Mouse (Mus musculus) MEL (cell line): ENCODE results near the gene Flywch1. TPM values are rescaled to one million over a fixed set of nuclear protein-coding genes. Genes with fewer than 3 reads are reported as not detected.
A peak's percentile ranks its signal among the peaks of the same experiment; 100 is the strongest.

Source experiments
- DNase-seq: peaks from one replicate; pipeline ENCODE4 v3.0.0; 2011; ENCODE audit warnings: low read depth, low spot score
- H3K27ac ChIP-seq: 2 replicates; pipeline ENCODE4 v1.5.1; 2012; ENCODE audit warnings: low read depth, mild to moderate bottlenecking, control low read depth, low read length, moderate library complexity; ENCODE audit not compliant: control insufficient read depth
- H3K27me3 ChIP-seq, 2 experiments: fragments of 150-350 bp in 1 of 2; sonication (generic) in 1 of 2; 2 replicates each; pipeline ENCODE4 v1.6.1; 2012; ENCODE audit warnings: low read length in 2 of 2, mild to moderate bottlenecking in 2 of 2, improper control_type of control experiment in 1 of 2, moderate library complexity in 1 of 2; ENCODE audit not compliant: insufficient read depth in 2 of 2, control insufficient read depth in 1 of 2
- H3K36me3 ChIP-seq, 2 experiments: 2 replicates each; pipeline ENCODE4 v1.6.1; 2012 to 2014; ENCODE audit warnings: low read length in 2 of 2, improper control_type of control experiment in 1 of 2, inconsistent platforms in 1 of 2, mild to moderate bottlenecking in 1 of 2; ENCODE audit not compliant: insufficient read depth in 2 of 2, control insufficient read depth in 1 of 2
- H3K4me1 ChIP-seq, 2 experiments: fragments of 150-350 bp in 1 of 2; sonication (generic) in 1 of 2; 2 replicates each; pipeline ENCODE4 v1.6.1; 2012; ENCODE audit warnings: low read length in 2 of 2, improper control_type of control experiment in 1 of 2, mild to moderate bottlenecking in 1 of 2; ENCODE audit not compliant: insufficient read depth in 2 of 2, control insufficient read depth in 1 of 2
- H3K4me3 ChIP-seq, 2 experiments: fragments of 150-350 bp in 1 of 2; sonication (generic) in 1 of 2; 2 replicates each; pipeline ENCODE4 v1.5.1; 2012; ENCODE audit warnings: low read depth in 2 of 2, low read length in 2 of 2, mild to moderate bottlenecking in 2 of 2, moderate library complexity in 2 of 2, control low read depth in 1 of 2, improper control_type of control experiment in 1 of 2; ENCODE audit not compliant: control insufficient read depth in 1 of 2, insufficient read depth in 1 of 2
- H3K79me2 ChIP-seq: 2 replicates; pipeline ENCODE4 v1.6.1; 2012; ENCODE audit warnings: mild to moderate bottlenecking, low read length, moderate library complexity; ENCODE audit not compliant: control insufficient read depth, poor library complexity, insufficient read depth
- H3K9ac ChIP-seq: 2 replicates; pipeline ENCODE4 v1.6.1; 2012; ENCODE audit warnings: low read depth, mild to moderate bottlenecking, control low read depth, low read length, moderate library complexity; ENCODE audit not compliant: control insufficient read depth, poor library complexity, severe bottlenecking
- H3K9me3 ChIP-seq: fragments of 150-350 bp; sonication (generic); replicated peaks from 2 replicates; pipeline ENCODE4 v1.6.1; 2012; ENCODE audit warnings: mild to moderate bottlenecking, low read length, improper control_type of control experiment, moderate library complexity; ENCODE audit not compliant: insufficient read depth
- BHLHE40 ChIP-seq: IDR thresholded peaks from 2 replicates; pipeline ENCODE4 v1.6.1; 2012; ENCODE audit warnings: low read depth, mild to moderate bottlenecking, inconsistent platforms, low read length, improper control_type of control experiment, borderline replicate concordance
- CHD2 ChIP-seq: IDR thresholded peaks from 2 replicates; pipeline ENCODE4 v1.6.1; 2011; ENCODE audit warnings: low read length, improper control_type of control experiment
- CTCF ChIP-seq, 3 experiments: IDR thresholded peaks in 2 of 3; conservative IDR thresholded peaks in 1 of 3; 2 replicates each; pipeline ENCODE4 v1.5.1; 2011 to 2012; ENCODE audit warnings: low read length in 3 of 3, low read depth in 2 of 3, mild to moderate bottlenecking in 2 of 3, improper control_type of control experiment in 1 of 3, inconsistent platforms in 1 of 3, mixed read lengths in 1 of 3, moderate library complexity in 1 of 3; ENCODE audit not compliant: control insufficient read depth in 1 of 3, insufficient read depth in 1 of 3, poor library complexity in 1 of 3, severe bottlenecking in 1 of 3
- E2F4 ChIP-seq: IDR thresholded peaks from 2 replicates; pipeline ENCODE4 v1.6.1; 2011; ENCODE audit warnings: low read depth, low read length, improper control_type of control experiment, borderline replicate concordance
- ELF1 ChIP-seq: IDR thresholded peaks from 2 replicates; pipeline ENCODE4 v1.6.1; 2014; ENCODE audit warnings: low read depth, mild to moderate bottlenecking, inconsistent platforms, low read length, improper control_type of control experiment, moderate library complexity
- EP300 ChIP-seq, 2 experiments: IDR thresholded peaks; 2 replicates each; pipeline ENCODE4 v1.6.1; 2011; ENCODE audit warnings: improper control_type of control experiment in 2 of 2, low read length in 2 of 2, low read depth in 1 of 2, mild to moderate bottlenecking in 1 of 2
- ETS1 ChIP-seq: IDR thresholded peaks from 2 replicates; pipeline ENCODE4 v1.6.1; 2012; ENCODE audit warnings: low read depth, mild to moderate bottlenecking, inconsistent platforms, low read length, improper control_type of control experiment, moderate library complexity
- GABPA ChIP-seq: IDR thresholded peaks from 2 replicates; pipeline ENCODE4 v1.6.1; 2012; ENCODE audit warnings: low read depth, mild to moderate bottlenecking, inconsistent platforms, low read length, improper control_type of control experiment, moderate library complexity
- GATA1 ChIP-seq: IDR thresholded peaks from 2 replicates; pipeline ENCODE4 v1.6.1; 2011; ENCODE audit warnings: low read depth, low read length, improper control_type of control experiment
- HCFC1 ChIP-seq: IDR thresholded peaks from 2 replicates; pipeline ENCODE4 v1.6.1; 2012; ENCODE audit warnings: low read depth, mild to moderate bottlenecking, inconsistent platforms, low read length, improper control_type of control experiment, moderate library complexity
- KAT2A ChIP-seq: conservative IDR thresholded peaks from 2 replicates; pipeline ENCODE4 v1.6.1; 2012; ENCODE audit warnings: low read depth, low read length, improper control_type of control experiment, inconsistent platforms
- MAFK ChIP-seq: IDR thresholded peaks from 2 replicates; pipeline ENCODE4 v1.6.1; 2011; ENCODE audit warnings: low read depth, mild to moderate bottlenecking, low read length, improper control_type of control experiment, borderline replicate concordance
- MAX ChIP-seq: IDR thresholded peaks from 2 replicates; pipeline ENCODE4 v1.6.1; 2011; ENCODE audit warnings: low read length, improper control_type of control experiment
- MAZ ChIP-seq: IDR thresholded peaks from 2 replicates; pipeline ENCODE4 v1.6.1; 2012; ENCODE audit warnings: low read depth, mild to moderate bottlenecking, inconsistent platforms, low read length, improper control_type of control experiment
- MEF2A ChIP-seq: IDR thresholded peaks from 2 replicates; pipeline ENCODE4 v1.6.1; 2014; ENCODE audit warnings: low read depth, mild to moderate bottlenecking, inconsistent platforms, low read length, improper control_type of control experiment; ENCODE audit not compliant: poor library complexity, insufficient replicate concordance, severe bottlenecking; ENCODE audit errors: extremely low read depth
- MXI1 ChIP-seq: IDR thresholded peaks from 2 replicates; pipeline ENCODE4 v1.6.1; 2011; ENCODE audit warnings: mild to moderate bottlenecking, low read depth, low read length, improper control_type of control experiment
- MYB ChIP-seq: IDR thresholded peaks from 2 replicates; pipeline ENCODE4 v1.6.1; 2011; ENCODE audit warnings: mild to moderate bottlenecking, low read depth, low read length, improper control_type of control experiment
- MYC ChIP-seq: IDR thresholded peaks from 2 replicates; pipeline ENCODE4 v1.6.1; 2011; ENCODE audit warnings: low read depth, mild to moderate bottlenecking, low read length, improper control_type of control experiment, moderate library complexity
- NELFE ChIP-seq: IDR thresholded peaks from 2 replicates; pipeline ENCODE4 v1.6.1; 2011; ENCODE audit warnings: low read depth, low read length, improper control_type of control experiment
- NRF1 ChIP-seq: IDR thresholded peaks from 2 replicates; pipeline ENCODE4 v1.6.1; 2014; ENCODE audit warnings: low read depth, mild to moderate bottlenecking, inconsistent platforms, low read length, improper control_type of control experiment, moderate library complexity; ENCODE audit not compliant: poor library complexity, insufficient read depth, severe bottlenecking
- POLR2AphosphoS2 ChIP-seq: IDR thresholded peaks from 2 replicates; pipeline ENCODE4 v1.6.1; 2011; ENCODE audit warnings: low read length, improper control_type of control experiment
- POLR2AphosphoS5 ChIP-seq: IDR thresholded peaks from 2 replicates; pipeline ENCODE4 v1.6.1; 2012; ENCODE audit warnings: low read depth, borderline replicate concordance, mild to moderate bottlenecking, inconsistent platforms, low read length, moderate library complexity, mixed read lengths
- RAD21 ChIP-seq: IDR thresholded peaks from 2 replicates; pipeline ENCODE4 v1.6.1; 2011; ENCODE audit warnings: mild to moderate bottlenecking, low read depth, low read length, improper control_type of control experiment
- SIN3A ChIP-seq: IDR thresholded peaks from 2 replicates; pipeline ENCODE4 v1.6.1; 2012; ENCODE audit warnings: low read length, improper control_type of control experiment, inconsistent platforms
- SMC3 ChIP-seq: IDR thresholded peaks from 2 replicates; pipeline ENCODE4 v1.6.1; 2011; ENCODE audit warnings: low read depth, low read length, improper control_type of control experiment
- TBP ChIP-seq: IDR thresholded peaks from 2 replicates; pipeline ENCODE4 v1.8.0; 2011; ENCODE audit warnings: low read depth, low read length, improper control_type of control experiment
- UBTF ChIP-seq: IDR thresholded peaks from 2 replicates; pipeline ENCODE4 v1.6.1; 2012; ENCODE audit warnings: low read depth, mild to moderate bottlenecking, inconsistent platforms, low read length, improper control_type of control experiment, moderate library complexity, borderline replicate concordance; ENCODE audit not compliant: insufficient read depth
- USF1 ChIP-seq: IDR thresholded peaks from 2 replicates; pipeline ENCODE4 v1.6.1; 2014; ENCODE audit warnings: low read depth, mild to moderate bottlenecking, inconsistent platforms, low read length, improper control_type of control experiment, moderate library complexity
- USF2 ChIP-seq, 2 experiments: IDR thresholded peaks; 2 replicates each; pipeline ENCODE4 v1.6.1; 2011 to 2012; ENCODE audit warnings: improper control_type of control experiment in 2 of 2, low read length in 2 of 2, borderline replicate concordance in 1 of 2, inconsistent platforms in 1 of 2, low read depth in 1 of 2, mild to moderate bottlenecking in 1 of 2; ENCODE audit not compliant: insufficient read depth in 1 of 2
- ZC3H11A ChIP-seq: IDR thresholded peaks from 2 replicates; pipeline ENCODE4 v1.6.1; 2012; ENCODE audit warnings: low read depth, mild to moderate bottlenecking, inconsistent platforms, low read length, improper control_type of control experiment
- ZKSCAN1 ChIP-seq: IDR thresholded peaks from 2 replicates; pipeline ENCODE4 v1.6.1; 2012; ENCODE audit warnings: low read depth, mild to moderate bottlenecking, inconsistent platforms, low read length, improper control_type of control experiment, moderate library complexity
- ZMIZ1 ChIP-seq: IDR thresholded peaks from 2 replicates; pipeline ENCODE4 v1.6.1; 2012; ENCODE audit warnings: low read depth, mild to moderate bottlenecking, inconsistent platforms, low read length, improper control_type of control experiment, moderate library complexity
- polyA plus RNA-seq, 2 experiments: library from polyadenylated mRNA; stranded (reverse) in 1 of 2; unstranded in 1 of 2; fragments of >175 nt in 1 of 2; fragments of >200 nt in 1 of 2; gene quantifications; 2 replicates each; pipeline versions ENCODE4 v1.2.1 to v1.2.4; 2012; ENCODE audit warnings: low replicate concordance in 2 of 2, low read depth in 1 of 2; ENCODE audit not compliant: insufficient read length in 2 of 2, insufficient read depth in 1 of 2, missing spikeins in 1 of 2
- total RNA-seq: library from RNA; depleted of rRNA; stranded (reverse); fragments of 300-350 nt; gene quantifications from 2 replicates; pipeline ENCODE4 v1.2.3, GENCODE M21; 2012

The Flywch1 gene
- total and polyA plus RNA-seq, 3 experiments: 15.3 to 29.7 TPM; not detected in 1

- no peaks in the 10 kb centered on the region for H3K4me1 ChIP-seq
- H3K27ac ChIP-seq: no peak overlapping the region
- no peak for DNase-seq
- no peaks in the 10 kb centered on the region for H3K9me3 ChIP-seq
- TF ChIP-seq ZC3H11A (no peak), USF2 (IDR thresholded peaks at IDR 0.05; ENCODE audit: borderline replicate concordance in 1 of 2, insufficient read depth in 1 of 2, low read depth in 1 of 2, low read length in 2 of 2) (no peak), NELFE (no peak), POLR2AphosphoS2 (no peak), HCFC1 (no peak), USF1 (no peak), MEF2A (no peak), GATA1 (no peak), BHLHE40 (no peak), TBP (no peak), ETS1 (no peak), MAZ (no peak), CTCF (IDR thresholded peaks at IDR 0.05 in 2 of 3, conservative IDR thresholded peaks at IDR 0.05 in 1 of 3; ENCODE audit: control insufficient read depth in 1 of 3, insufficient read depth in 1 of 3, low read depth in 2 of 3, low read length in 3 of 3, poor library complexity in 1 of 3, severe bottlenecking in 1 of 3) (no peak), POLR2AphosphoS5 (no peak)
- H3K79me2 ChIP-seq: no peaks in the 10 kb centered on the region
- H3K27me3 ChIP-seq: peaks cover 11 to 12% of the 10 kb centered on the region in 2 experiments
- H3K4me3 ChIP-seq: no peak overlapping the region
- H3K9ac ChIP-seq: no peak overlapping the region
- no peaks in the 10 kb centered on the region for H3K36me3 ChIP-seq
These were observed 54.4 kb downstream of the Flywch1 start for GRCm38 (mm10) chr17:23717003-23717402.

- H3K9ac ChIP-seq: no peak overlapping the region
- H3K27ac ChIP-seq: no peak overlapping the region
- no peak overlapping the region for H3K4me3 ChIP-seq
- DNase-seq: peak; percentile 79
- H3K27me3 ChIP-seq: peaks cover 7 to 13% of the 10 kb centered on the region in 2 experiments
- no peaks in the 10 kb centered on the region for H3K9me3 ChIP-seq
- no peaks in the 10 kb centered on the region for H3K79me2 ChIP-seq
- H3K36me3 ChIP-seq: no peaks in the 10 kb centered on the region
- H3K4me1 ChIP-seq: no peaks in the 10 kb centered on the region
- TF ChIP-seq MAX (no peak), MXI1 (no peak), UBTF (no peak), BHLHE40 (no peak), POLR2AphosphoS2 (no peak), ZMIZ1 (no peak), ETS1 (no peak), ELF1 (no peak), CHD2 (no peak), GABPA (no peak), SMC3 (peak; percentile 78), NRF1 (no peak), KAT2A (no peak), E2F4 (no peak), MYC (no peak), EP300 (IDR thresholded peaks at IDR 0.05; ENCODE audit: low read depth in 1 of 2, low read length in 2 of 2) (no peak), RAD21 (peak; percentile 90), TBP (0 out of 2 replicates have a peak, but pooled peaks have one; percentile 22), ZKSCAN1 (no peak), MYB (no peak), MAFK (no peak), ZC3H11A (peak; percentile 82), SIN3A (no peak)
These were observed 65.2 kb downstream of the Flywch1 start for GRCm38 (mm10) chr17:23706212-23706611.
